Mouse (Mus musculus) forebrain, embryonic 13.5 days (tissue): ENCODE data around the gene B4galt4. TPM values are rescaled to one million over a fixed set of nuclear protein-coding genes. Genes with fewer than 3 reads are reported as not detected.

Experiments used
- ATAC-seq: fragments of 200-750 bp; cut with Nextera tagmentation; 2 replicates; pipeline ENCODE4 v1.8.0; 2017
- H3K27ac ChIP-seq: fragments of 300-500 bp; sonication (generic); 2 replicates; pipeline ENCODE4 v1.5.1; 2015; ENCODE audit warnings: inconsistent platforms, mild to moderate bottlenecking, moderate library complexity
- H3K27me3 ChIP-seq: fragments of 300-500 bp; sonication (generic); 2 replicates; pipeline ENCODE4 v1.6.1; 2015; ENCODE audit warnings: mild to moderate bottlenecking, inconsistent platforms
- H3K36me3 ChIP-seq: fragments of 300-500 bp; sonication (generic); 2 replicates; pipeline ENCODE4 v1.6.1; 2015; ENCODE audit warnings: mild to moderate bottlenecking, inconsistent platforms; ENCODE audit not compliant: poor library complexity, severe bottlenecking
- H3K4me1 ChIP-seq: fragments of 300-500 bp; sonication (generic); 2 replicates; pipeline ENCODE4 v1.6.1; 2015; ENCODE audit warnings: inconsistent platforms
- H3K4me2 ChIP-seq: fragments of 300-500 bp; sonication (generic); 2 replicates; pipeline ENCODE4 v1.6.1; 2015; ENCODE audit warnings: inconsistent platforms, mild to moderate bottlenecking, moderate library complexity
- H3K4me3 ChIP-seq: fragments of 300-500 bp; sonication (generic); 2 replicates; pipeline ENCODE4 v1.5.1; 2015; ENCODE audit warnings: mild to moderate bottlenecking, inconsistent platforms
- H3K9ac ChIP-seq: fragments of 300-500 bp; sonication (generic); 2 replicates; pipeline ENCODE4 v1.6.1; 2015; ENCODE audit warnings: mild to moderate bottlenecking, inconsistent platforms
- H3K9me3 ChIP-seq: fragments of 300-500 bp; sonication (generic); replicated peaks from 2 replicates; pipeline ENCODE4 v1.6.1; 2016; ENCODE audit warnings: inconsistent platforms
- WGBS: fragments of 180-500 bp; shearing (Covaris S2); methylation state at CpG from one replicate; pipeline ENCODE4 v1.1.7; 2015; 5-methylcytosine and 5-hydroxymethylcytosine counted together
- polyA plus RNA-seq: library from polyadenylated mRNA; unstranded; fragments of >200 nt; fragmentation: Nextera tagmentation; extraction: Ambion mirVana; gene quantifications from 2 replicates; pipeline ENCODE4 v1.2.1, GENCODE M21; 2015

The B4galt4 gene
- polyA plus RNA-seq, 1 experiment from 2014 or later = 17.9 TPM

GRCm38 (mm10) chr16:38760239-38760638, 18.2 kb downstream of the B4galt4 start:
- WGBS = 98% methylated on average over 5 of the region's 5 CpGs
- Histone ChIP-seq H3K27me3 (no peaks in the 10 kb centered on the region), H3K36me3 (peaks cover 17% of the 10 kb centered on the region), H3K27ac (no peak overlapping the region), H3K9ac (no peak overlapping the region), H3K4me3 (no peak overlapping the region), H3K9me3 (no peaks in the 10 kb centered on the region), H3K4me1 (peaks cover 8% of the 10 kb centered on the region; the same call in 1 of the 2 replicates), H3K4me2 (no peak overlapping the region)
- ATAC-seq = no peak

DNA sequence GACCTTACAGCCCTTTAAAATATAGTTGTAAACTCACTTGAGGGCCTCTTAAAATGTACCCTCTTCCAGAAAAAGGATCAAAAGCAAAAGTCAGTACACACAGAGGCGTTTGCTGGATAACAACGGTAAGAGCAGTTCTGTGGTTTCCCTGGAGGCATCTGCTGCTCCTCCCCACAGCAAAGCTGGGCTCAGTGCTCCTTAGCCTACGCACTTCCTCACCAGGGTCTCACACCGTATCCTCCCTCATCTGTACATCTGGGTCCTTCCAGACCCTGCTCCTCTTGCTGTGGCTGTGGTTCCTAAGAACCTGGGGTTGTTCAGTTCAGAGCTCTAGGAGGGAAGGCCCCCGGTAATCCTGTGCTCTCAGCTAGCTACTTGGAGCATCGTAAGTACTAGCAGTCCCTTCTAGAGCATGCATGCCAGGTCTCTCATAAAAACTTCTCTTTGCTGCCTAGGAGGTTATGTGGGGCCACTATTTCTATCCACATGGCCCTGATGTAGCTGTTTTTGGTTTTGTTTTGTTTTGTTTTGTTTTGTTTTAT, 18.8 kb downstream of the B4galt4 start:
- Histone ChIP-seq H3K9ac (no peak overlapping the region), H3K27me3 (no peaks in the 10 kb centered on the region), H3K4me1 (peaks cover 4% of the 10 kb centered on the region; the same call in 1 of the 2 replicates), H3K4me3 (no peak overlapping the region), H3K27ac (no peak overlapping the region), H3K36me3 (peaks cover 17% of the 10 kb centered on the region), H3K9me3 (no peaks in the 10 kb centered on the region), H3K4me2 (no peak overlapping the region)
- ATAC-seq = no peak
- WGBS = 91% methylated on average over 6 of the region's 6 CpGs

- no peaks in the 10 kb centered on the region for H3K9me3 ChIP-seq
- H3K27ac ChIP-seq = no peak overlapping the region
- no peak overlapping the region for H3K4me2 ChIP-seq
- no peaks in the 10 kb centered on the region for H3K4me1 ChIP-seq
- no peaks in the 10 kb centered on the region for H3K27me3 ChIP-seq
- H3K4me3 ChIP-seq = no peak overlapping the region
- H3K36me3 ChIP-seq = peaks cover 17% of the 10 kb centered on the region
- WGBS = 79% methylated on average over 5 of the region's 5 CpGs
- ATAC-seq = no peak
- no peak overlapping the region for H3K9ac ChIP-seq
Observed at GRCm38 (mm10) chr16:38761972-38762371, 19.9 kb downstream of the B4galt4 start.

GRCm38 (mm10) chr16:38762401-38762800, 20.3 kb downstream of the B4galt4 start:
- H3K36me3 ChIP-seq = peaks cover 17% of the 10 kb centered on the region
- no peak overlapping the region for H3K4me3 ChIP-seq
- no peaks in the 10 kb centered on the region for H3K9me3 ChIP-seq
- no peak for ATAC-seq
- no peaks in the 10 kb centered on the region for H3K4me1 ChIP-seq
- WGBS = 84% methylated on average over 8 of the region's 8 CpGs
- H3K9ac ChIP-seq = no peak overlapping the region
- H3K4me2 ChIP-seq = no peak overlapping the region
- H3K27ac ChIP-seq = no peak overlapping the region
- H3K27me3 ChIP-seq = no peaks in the 10 kb centered on the region

GRCm38 (mm10) chr16:38763508-38763907, 21.4 kb downstream of the B4galt4 start:
- H3K36me3 ChIP-seq = peaks cover 12% of the 10 kb centered on the region; the same call in 1 of the 2 replicates
- no peak overlapping the region for H3K9ac ChIP-seq
- no peak overlapping the region for H3K4me2 ChIP-seq
- no peak overlapping the region for H3K4me3 ChIP-seq
- WGBS = 89% methylated on average over 4 of the region's 4 CpGs
- H3K9me3 ChIP-seq = no peaks in the 10 kb centered on the region
- H3K27ac ChIP-seq = no peak overlapping the region
- ATAC-seq = no peak
- no peaks in the 10 kb centered on the region for H3K4me1 ChIP-seq
- no peaks in the 10 kb centered on the region for H3K27me3 ChIP-seq

- WGBS = 64% methylated on average over 3 of the region's 3 CpGs
- no peak overlapping the region for H3K9ac ChIP-seq
- no peaks in the 10 kb centered on the region for H3K27me3 ChIP-seq
- no peak overlapping the region for H3K4me3 ChIP-seq
- H3K36me3 ChIP-seq = peaks cover 11% of the 10 kb centered on the region; the same call in 1 of the 2 replicates
- H3K27ac ChIP-seq = no peak overlapping the region
- no peaks in the 10 kb centered on the region for H3K4me1 ChIP-seq
- no peak overlapping the region for H3K4me2 ChIP-seq
- ATAC-seq = no peak
- no peaks in the 10 kb centered on the region for H3K9me3 ChIP-seq
Observed at GRCm38 (mm10) chr16:38766671-38767070, 24.6 kb downstream of the B4galt4 start.

GRCm38 (mm10) chr16:38767761-38768160, 25.7 kb downstream of the B4galt4 start:
- Histone ChIP-seq H3K9ac (no peak overlapping the region), H3K4me1 (no peaks in the 10 kb centered on the region), H3K4me2 (no peak overlapping the region), H3K9me3 (no peaks in the 10 kb centered on the region), H3K27me3 (no peaks in the 10 kb centered on the region), H3K36me3 (peaks cover 11% of the 10 kb centered on the region; the same call in 1 of the 2 replicates), H3K27ac (no peak overlapping the region), H3K4me3 (no peak overlapping the region)
- WGBS = 87% methylated on average over 8 of the region's 8 CpGs
- no peak for ATAC-seq

- no peak overlapping the region for H3K4me2 ChIP-seq
Observed at GRCm38 (mm10) chr16:38768386-38768785, 26.3 kb downstream of the B4galt4 start.

DNA sequence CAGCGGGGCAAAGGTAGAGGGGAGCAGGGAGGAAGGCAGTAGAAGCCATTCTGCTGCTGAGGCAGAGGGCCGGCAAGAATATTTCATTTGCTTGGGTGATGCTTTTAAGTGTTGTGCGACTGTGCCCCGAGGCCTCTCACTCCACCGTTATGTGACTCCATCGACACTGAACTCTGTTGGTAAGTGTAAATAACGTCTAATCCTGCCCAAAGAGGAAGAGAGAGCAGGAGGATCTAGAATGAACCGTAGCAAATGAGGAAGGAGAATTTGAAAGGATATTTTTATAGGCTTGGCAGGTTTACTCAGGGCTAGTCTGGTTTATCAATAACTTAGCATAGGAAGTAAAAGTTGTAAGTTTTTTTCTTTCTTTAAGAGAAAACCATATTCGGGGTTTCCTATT, 27.5 kb downstream of the B4galt4 start:
- Histone ChIP-seq H3K4me3 (no peak overlapping the region), H3K9me3 (no peaks in the 10 kb centered on the region), H3K9ac (no peak overlapping the region), H3K4me2 (no peak overlapping the region), H3K36me3 (peaks cover 11% of the 10 kb centered on the region; the same call in 1 of the 2 replicates), H3K27me3 (no peaks in the 10 kb centered on the region), H3K4me1 (no peaks in the 10 kb centered on the region), H3K27ac (no peak overlapping the region)
- ATAC-seq = no peak
- WGBS = 87% methylated on average over 9 of the region's 9 CpGs

More at GRCm38 (mm10) chr16:38768386-38768785, 26.3 kb downstream of the B4galt4 start:
- H3K36me3 ChIP-seq = peaks cover 11% of the 10 kb centered on the region; the same call in 1 of the 2 replicates
- no peak overlapping the region for H3K9ac ChIP-seq
- no peaks in the 10 kb centered on the region for H3K4me1 ChIP-seq
- no peak overlapping the region for H3K4me3 ChIP-seq
- no peak overlapping the region for H3K27ac ChIP-seq
- WGBS = 93% methylated on average over 8 of the region's 8 CpGs
- no peaks in the 10 kb centered on the region for H3K9me3 ChIP-seq
- ATAC-seq = no peak
- no peaks in the 10 kb centered on the region for H3K27me3 ChIP-seq

DNA sequence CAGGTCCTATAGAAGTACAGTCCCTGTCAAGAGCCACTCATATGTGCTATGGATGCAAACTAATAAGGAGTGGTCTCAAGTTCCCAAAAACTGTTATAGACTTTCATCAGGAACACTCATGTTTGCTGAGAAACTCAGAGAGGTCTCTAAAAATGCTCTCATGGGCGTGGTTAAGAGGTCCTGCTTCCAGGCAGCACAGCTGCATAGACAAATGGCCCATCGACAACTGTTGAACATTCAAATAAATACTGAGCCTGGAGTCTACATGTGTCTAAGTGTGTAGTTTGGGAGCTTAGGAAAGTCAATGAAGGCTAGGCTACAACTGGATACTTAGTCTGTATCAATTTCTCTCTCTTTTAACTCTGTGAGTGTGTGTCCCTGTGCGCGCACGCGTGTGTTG, 29.1 kb downstream of the B4galt4 start:
- H3K9ac ChIP-seq = no peak overlapping the region
- no peaks in the 10 kb centered on the region for H3K4me1 ChIP-seq
- H3K36me3 ChIP-seq = peaks cover 11% of the 10 kb centered on the region; the same call in 1 of the 2 replicates
- no peak overlapping the region for H3K4me3 ChIP-seq
- no peaks in the 10 kb centered on the region for H3K27me3 ChIP-seq
- ATAC-seq = no peak
- no peaks in the 10 kb centered on the region for H3K9me3 ChIP-seq
- no peak overlapping the region for H3K4me2 ChIP-seq
- no peak overlapping the region for H3K27ac ChIP-seq
- 93% methylated on average over 6 of the region's 6 CpGs for WGBS

GRCm38 (mm10) chr16:38772906-38773496, 30.9 kb downstream of the B4galt4 start:
- H3K4me3 ChIP-seq = no peak overlapping the region
- no peak overlapping the region for H3K9ac ChIP-seq
- no peaks in the 10 kb centered on the region for H3K4me1 ChIP-seq
- no peaks in the 10 kb centered on the region for H3K27me3 ChIP-seq
- no peak overlapping the region for H3K27ac ChIP-seq
- no peak overlapping the region for H3K4me2 ChIP-seq
- ATAC-seq = no peak
- peaks cover 10% of the 10 kb centered on the region; the same call in 1 of the 2 replicates for H3K36me3 ChIP-seq
- H3K9me3 ChIP-seq = no peaks in the 10 kb centered on the region
- 55% methylated on average over 12 of the region's 12 CpGs for WGBS

- ATAC-seq = no peak
- no peaks in the 10 kb centered on the region for H3K36me3 ChIP-seq
- H3K4me1 ChIP-seq = no peaks in the 10 kb centered on the region
- no peak overlapping the region for H3K4me3 ChIP-seq
- no peak overlapping the region for H3K4me2 ChIP-seq
- H3K27ac ChIP-seq = no peak overlapping the region
- H3K9ac ChIP-seq = no peak overlapping the region
- H3K27me3 ChIP-seq = no peaks in the 10 kb centered on the region
- 76% methylated on average over 7 of the region's 7 CpGs for WGBS
- H3K9me3 ChIP-seq = no peaks in the 10 kb centered on the region
Observed at GRCm38 (mm10) chr16:38774964-38775746, 33.1 kb downstream of the B4galt4 start.
